Mouse (Mus musculus) brain, embryonic 14.5 days (tissue): ENCODE data around the gene Rubcnl.

Experiments
- CTCF ChIP-seq: fragments of 200-500 bp; IDR thresholded peaks from 2 replicates; pipeline ENCODE4 v1.5.1; 2012; ENCODE audit warnings: inconsistent platforms, mild to moderate bottlenecking, moderate library complexity, borderline replicate concordance; ENCODE audit not compliant: insufficient read depth, insufficient read length; ENCODE audit errors: extremely low read depth
- POLR2A ChIP-seq: fragments of 200-500 bp; IDR thresholded peaks from 2 replicates; pipeline ENCODE4 v1.6.1; 2012; ENCODE audit warnings: mild to moderate bottlenecking, inconsistent platforms, borderline replicate concordance; ENCODE audit not compliant: poor library complexity, insufficient read depth, insufficient read length, severe bottlenecking; ENCODE audit errors: extremely low read depth

DNA sequence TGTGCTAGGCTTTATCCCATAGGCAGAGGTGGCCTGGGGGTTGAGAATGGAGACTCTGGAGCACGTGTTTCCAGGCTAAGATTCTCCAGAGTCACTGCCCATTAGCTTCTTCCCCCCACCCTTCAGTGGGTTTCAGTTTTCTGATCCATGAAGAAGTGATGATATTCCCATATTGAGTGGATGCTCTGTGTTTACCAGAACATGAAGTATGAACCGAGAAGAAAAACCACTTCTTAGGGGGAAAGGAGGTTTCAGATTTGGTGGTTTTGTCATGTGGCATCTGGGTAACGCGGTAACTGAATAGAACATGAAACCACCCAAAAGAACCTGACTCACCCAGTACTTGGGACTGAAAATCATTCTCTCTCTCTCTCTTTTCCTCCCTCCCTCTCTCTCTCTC lies 3.0 kb downstream of the Rubcnl start:
- TF ChIP-seq CTCF, result no peak
- TF ChIP-seq POLR2A, result no peak
